Mouse (Mus musculus) brain, embryonic 14.5 days (tissue): ENCODE measurements at regions not wholly inside any gene's neighbourhood (a gene's known extent, or its start where the extent isn't known, plus 50 kb on each side); places are given as distances from the start of the nearest gene placed in this dataset.

ENCODE experiments used
- DNase-seq: peaks from one replicate; pipeline ENCODE4 v3.0.0-alpha.2; 2011; ENCODE audit warnings: low read depth
- CTCF ChIP-seq: fragments of 200-500 bp; IDR thresholded peaks from 2 replicates; pipeline ENCODE4 v1.5.1; 2012; ENCODE audit warnings: inconsistent platforms, mild to moderate bottlenecking, moderate library complexity, borderline replicate concordance; ENCODE audit not compliant: insufficient read depth, insufficient read length; ENCODE audit errors: extremely low read depth
- POLR2A ChIP-seq: fragments of 200-500 bp; IDR thresholded peaks from 2 replicates; pipeline ENCODE4 v1.6.1; 2012; ENCODE audit warnings: mild to moderate bottlenecking, inconsistent platforms, borderline replicate concordance; ENCODE audit not compliant: poor library complexity, insufficient read depth, insufficient read length, severe bottlenecking; ENCODE audit errors: extremely low read depth

DNA sequence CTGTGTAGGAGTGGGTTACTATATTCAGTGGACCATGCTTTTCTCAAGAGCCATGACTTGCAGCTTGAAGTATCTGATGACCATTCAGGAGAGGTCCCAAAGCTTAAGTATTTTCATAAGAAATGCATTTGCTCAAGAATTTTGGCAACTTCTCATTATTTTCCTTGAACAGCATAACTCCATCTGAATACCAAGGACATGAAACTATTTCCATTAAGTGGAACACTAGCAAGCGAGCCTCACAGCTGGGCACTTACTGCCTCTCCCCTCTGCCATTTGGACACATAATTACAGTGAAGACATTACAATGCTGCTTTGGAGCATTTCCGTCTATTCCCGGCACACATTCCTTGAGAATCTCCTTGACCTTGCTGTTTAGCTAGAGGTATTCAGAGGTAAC, 160.6 kb downstream of the Snx13 start:
- DNase-seq = no peak
- no peak for TF ChIP-seq CTCF
- TF ChIP-seq POLR2A = no peak

DNA sequence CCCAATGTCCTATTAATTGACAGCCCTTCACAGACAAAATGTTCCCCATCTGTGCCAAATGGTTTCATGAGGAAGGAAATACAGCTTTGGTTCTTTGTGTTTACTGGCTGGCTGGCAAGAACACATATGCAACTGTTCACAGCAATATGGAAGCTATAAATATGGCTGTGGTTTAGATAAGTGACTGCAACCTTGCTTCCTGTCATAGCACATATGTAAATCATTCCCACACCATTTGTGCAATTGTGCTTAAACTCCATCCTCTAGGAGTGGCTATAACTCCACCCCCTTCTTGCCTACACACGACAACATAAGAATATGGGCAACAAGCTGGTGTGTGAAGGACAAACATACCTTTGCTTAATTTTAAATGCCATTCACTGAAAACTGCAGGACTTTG, 156.4 kb downstream of the Snx13 start:
- peak; percentile 44 for DNase-seq
- TF ChIP-seq POLR2A (no peak), CTCF (no peak)

DNA sequence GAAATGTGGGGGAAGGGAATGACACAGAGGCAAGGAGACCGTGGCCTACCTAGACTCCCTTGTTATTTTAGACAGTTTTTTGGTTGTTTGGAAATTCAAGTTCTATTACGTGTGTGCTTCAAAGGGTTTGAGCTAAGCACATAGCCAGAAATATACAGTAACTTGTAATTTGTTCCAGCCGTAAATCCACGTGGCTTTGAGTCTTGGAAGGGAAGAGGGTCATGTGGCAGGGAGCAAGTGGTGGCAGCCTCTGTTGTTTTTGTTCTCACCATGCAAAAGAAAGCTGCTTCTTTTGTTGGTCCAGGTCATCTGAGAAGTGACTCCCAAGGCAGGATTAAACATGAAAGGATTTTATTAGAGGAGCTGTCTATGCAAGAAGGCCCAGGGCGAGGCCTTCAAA, 153.1 kb downstream of the Snx13 start:
- DNase-seq = no peak
- TF ChIP-seq CTCF = no peak
- TF ChIP-seq POLR2A = no peak
